ENCODE assay signal across 20 mouse cellular contexts in the genomic region with DNA sequence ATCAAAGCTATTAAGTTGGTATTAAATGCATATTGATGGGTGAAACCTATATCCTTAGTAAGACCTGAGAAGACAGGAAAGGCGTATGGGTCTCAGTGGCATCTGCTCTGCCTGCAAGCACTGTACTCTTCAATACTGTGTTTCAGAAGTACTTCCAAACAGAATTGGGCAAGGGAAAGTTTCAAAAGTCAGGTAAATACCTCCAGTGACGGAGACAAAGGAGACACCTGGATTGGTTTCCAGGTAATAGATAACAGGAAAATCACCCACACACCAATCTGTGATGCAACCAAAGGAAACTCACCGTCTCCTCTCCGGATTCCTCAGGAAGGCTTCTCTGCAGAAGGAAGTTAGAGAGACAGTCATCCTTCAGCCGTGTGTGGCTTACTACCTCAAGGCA. TPM values are rescaled to one million over a fixed set of nuclear protein-coding genes. Genes with fewer than 3 reads are reported as not detected.
"Had no signal": no experiment of that assay in that cellular context is flagged by ENCODE, and none has a peak within 500 bp of the region (broad histone marks: within the 10 kb centered on the region; RNA-seq: fewer than 3 reads in every experiment).

No protein-coding gene starts in this region.

- H3K36me3 ChIP-seq: limb, embryonic 12.5 days; limb, embryonic 15.5 days; midbrain, embryonic 12.5 days; midbrain, embryonic 15.5 days; neural tube, embryonic 13.5 days; stomach, embryonic 15.5 days had no signal

- H3K27ac ChIP-seq: kidney, postnatal 0 days; limb, embryonic 12.5 days; limb, embryonic 15.5 days; macrophage; midbrain, embryonic 12.5 days; midbrain, embryonic 15.5 days; neural tube, embryonic 13.5 days; stomach, embryonic 15.5 days had no signal

- H3K9ac ChIP-seq: limb, embryonic 12.5 days; limb, embryonic 15.5 days; lung, embryonic 14.5 days; midbrain, embryonic 12.5 days; midbrain, embryonic 15.5 days; neural tube, embryonic 13.5 days; stomach, embryonic 15.5 days had no signal

- DNase-seq: kidney, adult 2 months; kidney, postnatal 36 days; left cerebral cortex, postnatal 4 days; lung, embryonic 14.5 days; spleen, adult 18-20 months; thymus, postnatal 36 days had no signal

- H3K27me3 ChIP-seq: limb, embryonic 12.5 days; limb, embryonic 15.5 days; midbrain, embryonic 12.5 days; midbrain, embryonic 15.5 days; neural tube, embryonic 13.5 days; stomach, embryonic 15.5 days had no signal

- H3K4me3 ChIP-seq: limb, embryonic 12.5 days; limb, embryonic 15.5 days; midbrain, embryonic 12.5 days; midbrain, embryonic 15.5 days; myocyte; neural tube, embryonic 13.5 days; stomach, embryonic 15.5 days had no signal

- H3K9me3 ChIP-seq: limb, embryonic 12.5 days; limb, embryonic 15.5 days; midbrain, embryonic 12.5 days; midbrain, embryonic 15.5 days; neural tube, embryonic 13.5 days; stomach, embryonic 15.5 days had no signal

- H3K4me2 ChIP-seq: limb, embryonic 12.5 days; limb, embryonic 15.5 days; lung, embryonic 14.5 days; midbrain, embryonic 12.5 days; midbrain, embryonic 15.5 days; neural tube, embryonic 13.5 days; stomach, embryonic 15.5 days had no signal

- ATAC-seq: intestine, postnatal 0 days; lung, postnatal 0 days; midbrain, embryonic 15.5 days had no signal

- H3K4me1 ChIP-seq: limb, embryonic 12.5 days; limb, embryonic 15.5 days; midbrain, embryonic 12.5 days; midbrain, embryonic 15.5 days; neural tube, embryonic 13.5 days; stomach, embryonic 15.5 days had no signal

RNA-seq across cellular contexts. Expression of a gene that starts 3.7 kb away (rescaled TPM):
- total RNA-seq: megakaryocyte, adult 5-6 weeks; monocyte, adult 5-6 weeks; neutrophil, adult 5-6 weeks had no signal
- polyA plus RNA-seq: macrophage had no signal

RNA-seq across cellular contexts. Expression of a gene that starts 25.9 kb away (rescaled TPM):
- polyA plus RNA-seq: myocyte had no signal
